Mouse (Mus musculus): ENCODE data around the gene Nop10. TPM values are rescaled to one million over a fixed set of nuclear protein-coding genes. Genes with fewer than 3 reads are reported as not detected.

Gene Nop10
- polyA plus RNA-seq (2017; shearing (Covaris generic)) = 100 to 1,000 TPM; 152 to 243 (median 201) TPM

DNA sequence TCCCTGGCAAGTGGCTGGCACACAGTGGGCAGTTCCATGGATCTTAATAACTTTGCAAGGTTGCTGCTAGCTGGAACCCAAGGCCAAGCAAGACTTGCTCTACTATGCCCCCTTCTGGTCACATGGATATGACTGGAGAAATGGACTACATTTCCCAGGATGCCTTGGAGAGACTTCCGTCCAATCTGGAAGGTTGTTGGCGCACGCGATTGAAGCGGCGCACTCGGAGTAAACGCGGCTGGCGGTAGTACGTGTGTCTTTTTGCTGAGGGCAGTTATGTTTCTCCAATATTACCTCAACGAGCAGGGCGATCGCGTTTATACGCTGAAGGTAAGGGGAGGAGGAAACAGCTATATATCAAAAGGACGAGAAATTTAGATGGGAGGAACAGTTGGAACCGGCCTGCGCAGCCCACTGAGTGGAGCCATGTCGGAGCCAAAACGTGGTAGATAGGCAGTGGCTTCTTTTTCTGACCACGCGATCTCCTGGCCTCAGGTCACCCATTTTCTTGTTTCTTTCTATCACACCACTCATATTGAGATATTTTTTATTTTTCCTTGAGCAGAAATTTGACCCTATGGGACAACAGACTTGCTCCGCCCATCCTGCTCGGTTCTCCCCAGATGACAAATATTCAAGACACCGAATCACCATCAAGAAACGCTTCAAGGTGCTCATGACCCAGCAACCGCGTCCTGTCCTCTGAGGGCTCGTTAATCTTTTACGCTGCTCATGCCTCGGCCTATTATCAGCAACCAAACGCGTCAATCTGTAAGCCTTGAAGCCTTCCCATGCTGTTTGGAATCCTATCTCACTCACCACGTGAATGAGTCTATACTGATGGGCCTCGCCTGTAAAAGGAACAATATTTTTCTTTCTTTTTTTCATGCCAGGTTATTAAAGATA lies at the start of gene Nop10:
TSS of gene Nop10 (plus strand) at position 179 of the 906 bp plus-strand sequence.
- peak; percentile 67 for ATAC-seq

DNA sequence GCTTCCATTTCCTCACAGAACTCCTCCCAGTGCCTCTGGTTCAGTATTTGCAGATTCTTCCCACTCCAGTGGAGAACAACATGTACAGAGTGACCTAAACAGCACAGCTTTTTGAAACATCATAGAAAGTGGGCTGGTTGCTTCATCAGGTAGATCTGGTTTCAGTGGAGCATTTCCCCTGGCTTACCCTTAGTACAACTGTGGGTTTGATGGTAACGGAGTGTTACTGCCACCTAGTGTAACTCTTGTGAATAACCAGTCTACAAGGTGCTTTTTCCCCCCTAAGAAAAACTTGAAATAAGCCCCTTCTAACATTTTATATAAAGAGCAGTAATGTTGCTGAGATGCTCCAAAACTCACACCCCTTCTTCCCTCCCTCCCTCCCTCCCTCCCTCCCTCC lies 45.7 kb upstream of the Nop10 start:
- ATAC-seq = peak; percentile 86

DNA sequence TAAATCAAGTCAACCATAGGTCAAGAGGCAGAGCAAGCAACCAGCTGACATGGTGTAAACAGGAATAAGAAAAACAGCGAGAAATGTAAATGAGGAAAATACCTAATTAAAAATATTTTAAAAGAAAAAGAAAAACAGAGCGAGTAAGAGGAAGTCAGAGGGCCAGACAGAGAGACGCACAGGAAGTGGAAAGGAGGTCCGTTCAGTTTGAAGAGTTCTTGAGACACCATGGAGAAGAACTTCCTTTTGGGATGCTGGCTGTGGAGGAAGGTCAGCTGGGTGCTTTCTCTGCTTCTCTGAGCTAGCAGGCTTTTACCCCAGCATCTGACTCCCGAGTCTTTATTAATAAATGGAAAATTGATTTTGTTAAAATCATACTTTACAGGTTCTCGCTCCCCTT lies 44.1 kb upstream of the Nop10 start:
- ATAC-seq = no peak

DNA sequence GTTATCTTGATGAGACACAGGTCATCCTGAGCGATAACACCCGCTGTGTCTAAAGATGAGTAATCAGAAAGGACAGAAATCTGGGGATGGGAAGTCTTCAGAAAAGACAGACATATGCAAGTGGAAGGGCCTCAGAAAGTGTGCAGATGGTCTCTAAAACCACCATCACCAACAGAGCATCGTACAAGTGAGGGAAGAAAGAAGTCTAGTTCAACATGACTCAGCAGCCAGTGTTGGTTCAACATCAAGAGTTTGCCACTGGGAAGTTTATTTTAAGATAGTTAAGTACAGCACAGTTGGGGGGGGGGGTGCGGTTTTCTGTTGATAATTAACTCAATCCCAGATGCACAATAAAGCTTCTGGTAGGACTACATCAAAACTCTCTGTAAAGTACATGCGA lies 40.8 kb upstream of the Nop10 start:
- no peak for ATAC-seq

DNA sequence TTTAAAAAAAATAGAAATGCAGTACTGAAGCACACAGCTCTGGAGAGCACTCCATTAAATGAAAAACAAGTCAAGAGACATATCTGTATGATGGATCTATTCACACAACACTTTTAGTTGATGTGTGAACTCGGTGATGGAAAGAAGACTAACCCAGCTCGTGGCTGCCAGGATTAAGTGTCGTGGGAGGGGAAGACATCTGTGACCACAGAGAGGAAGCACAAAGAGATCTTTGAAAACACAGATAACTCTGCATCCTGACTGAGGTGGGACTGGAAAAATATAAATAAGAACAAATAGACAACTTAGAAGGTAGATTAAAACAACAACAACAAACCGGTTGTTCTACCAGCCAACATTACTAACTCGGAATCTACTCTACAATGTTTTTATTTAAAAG lies 39.1 kb upstream of the Nop10 start:
- peak; percentile 92 for ATAC-seq

DNA sequence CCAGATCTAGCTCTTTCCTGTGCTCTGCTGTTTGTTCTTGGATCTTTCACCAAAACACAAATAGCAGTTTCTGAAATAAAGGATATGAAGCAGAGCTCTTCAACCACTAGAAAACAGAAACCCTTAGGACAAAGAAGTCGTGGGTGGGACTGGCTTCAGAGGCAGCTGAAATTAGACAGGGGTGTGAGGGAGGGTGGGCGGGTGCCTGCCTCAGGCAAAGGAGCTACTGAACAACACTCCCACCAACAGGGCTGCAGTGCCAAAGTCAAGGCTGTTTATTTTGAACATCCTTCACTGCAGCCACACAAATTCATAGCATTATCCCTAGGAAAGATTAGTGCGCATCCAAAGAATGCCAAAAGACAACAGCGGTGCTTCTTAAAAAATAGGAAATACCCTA lies 37.4 kb upstream of the Nop10 start:
- ATAC-seq = no peak

DNA sequence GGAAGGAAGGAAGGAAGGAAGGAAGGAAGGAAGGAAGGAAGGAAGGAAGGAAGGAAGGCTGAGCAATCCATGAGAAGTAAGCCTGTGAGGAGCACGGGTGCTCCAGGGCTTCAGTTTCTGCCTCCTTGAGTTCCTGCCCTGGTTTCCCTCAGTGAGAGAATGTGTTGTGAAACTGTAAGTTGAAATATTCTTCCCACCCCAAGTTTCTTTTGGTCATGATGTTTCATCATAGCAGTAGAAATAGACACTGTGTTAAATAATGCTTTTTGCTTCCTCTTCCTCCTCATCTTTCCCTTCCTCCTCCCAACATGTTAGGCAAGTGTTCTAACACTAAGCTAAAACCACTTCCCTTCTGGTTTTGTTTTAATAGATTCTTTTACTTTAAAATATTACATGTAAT lies 29.1 kb upstream of the Nop10 start:
- ATAC-seq = no peak

DNA sequence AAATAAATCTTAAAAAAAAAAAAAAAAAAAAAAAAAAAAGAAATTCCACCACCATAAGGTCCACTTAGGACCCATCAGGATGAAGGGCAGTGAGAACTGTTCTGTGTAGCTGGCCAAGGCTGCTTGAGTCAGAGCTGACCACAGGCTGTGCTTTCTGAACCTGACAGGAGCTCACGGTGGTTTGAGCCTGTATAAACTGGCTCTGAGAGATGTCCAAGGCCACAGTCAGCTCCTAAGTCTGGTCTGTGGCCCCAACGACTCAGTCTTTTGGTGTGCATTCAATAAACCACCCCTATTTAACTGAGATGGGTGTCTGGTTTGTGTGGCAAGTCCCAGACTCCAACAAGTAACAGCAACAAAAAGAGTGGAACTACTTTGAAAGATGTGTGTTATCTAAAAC lies 25.1 kb upstream of the Nop10 start:
- no peak for ATAC-seq

DNA sequence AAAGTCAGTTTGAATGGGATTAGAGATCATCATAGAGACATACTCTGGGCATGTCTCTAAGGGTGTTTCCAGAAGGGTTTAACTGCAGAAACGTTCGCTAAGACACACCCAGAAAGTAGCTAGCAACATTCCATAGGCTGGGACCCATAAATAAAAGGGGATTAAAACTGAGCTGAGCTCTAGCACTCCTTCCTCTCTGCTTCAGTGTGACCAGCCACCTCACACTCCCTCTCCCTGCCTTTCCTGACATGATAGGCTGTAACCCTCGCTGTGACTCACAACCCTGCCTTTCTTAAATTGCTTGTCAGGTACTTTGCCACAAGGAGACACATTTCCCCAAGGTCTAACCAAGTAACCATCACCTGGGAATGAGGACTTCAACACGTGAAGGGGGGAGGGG lies 23.7 kb upstream of the Nop10 start:
- no peak for ATAC-seq

DNA sequence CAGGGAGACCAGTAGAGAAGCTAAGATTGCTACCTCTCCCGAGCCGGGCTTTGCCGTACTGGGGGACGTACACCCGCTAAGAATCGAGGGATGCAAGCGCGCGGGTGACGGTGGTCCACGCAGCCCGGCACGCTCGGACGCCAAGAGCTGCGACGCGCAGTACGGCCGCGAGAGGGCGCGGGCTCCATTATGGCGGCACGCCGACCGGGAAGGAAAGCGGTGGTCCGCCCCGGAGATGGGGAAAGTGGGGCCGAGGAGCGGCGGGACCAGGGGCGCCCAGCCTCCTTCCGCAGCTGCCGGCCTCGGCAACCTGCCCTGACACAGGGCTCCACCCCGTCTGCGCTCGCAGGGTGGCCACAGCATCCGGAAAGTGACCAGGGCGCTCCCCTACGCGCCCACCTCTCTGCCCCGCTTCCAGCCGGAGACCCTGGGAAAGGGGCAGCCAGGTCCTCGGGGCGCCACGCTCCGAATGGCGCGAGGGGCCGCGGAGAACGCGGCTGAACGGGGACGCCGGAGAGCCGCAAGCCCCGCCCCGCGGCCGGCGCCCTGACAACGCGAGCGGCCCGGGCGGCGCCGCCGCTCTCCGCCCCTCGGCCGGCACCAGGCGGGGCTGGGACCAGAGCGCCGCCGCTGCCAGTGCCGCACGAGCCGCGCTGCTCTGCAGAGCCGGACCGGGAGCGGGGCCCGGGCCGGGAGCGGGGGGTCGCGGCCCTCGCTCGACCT lies 22.4 kb upstream of the Nop10 start, which contains the start of gene Lpcat4:
TSS of gene Lpcat4 (plus strand) at position 257 of the 723 bp plus-strand sequence.
- peak; percentile 78 for ATAC-seq

DNA sequence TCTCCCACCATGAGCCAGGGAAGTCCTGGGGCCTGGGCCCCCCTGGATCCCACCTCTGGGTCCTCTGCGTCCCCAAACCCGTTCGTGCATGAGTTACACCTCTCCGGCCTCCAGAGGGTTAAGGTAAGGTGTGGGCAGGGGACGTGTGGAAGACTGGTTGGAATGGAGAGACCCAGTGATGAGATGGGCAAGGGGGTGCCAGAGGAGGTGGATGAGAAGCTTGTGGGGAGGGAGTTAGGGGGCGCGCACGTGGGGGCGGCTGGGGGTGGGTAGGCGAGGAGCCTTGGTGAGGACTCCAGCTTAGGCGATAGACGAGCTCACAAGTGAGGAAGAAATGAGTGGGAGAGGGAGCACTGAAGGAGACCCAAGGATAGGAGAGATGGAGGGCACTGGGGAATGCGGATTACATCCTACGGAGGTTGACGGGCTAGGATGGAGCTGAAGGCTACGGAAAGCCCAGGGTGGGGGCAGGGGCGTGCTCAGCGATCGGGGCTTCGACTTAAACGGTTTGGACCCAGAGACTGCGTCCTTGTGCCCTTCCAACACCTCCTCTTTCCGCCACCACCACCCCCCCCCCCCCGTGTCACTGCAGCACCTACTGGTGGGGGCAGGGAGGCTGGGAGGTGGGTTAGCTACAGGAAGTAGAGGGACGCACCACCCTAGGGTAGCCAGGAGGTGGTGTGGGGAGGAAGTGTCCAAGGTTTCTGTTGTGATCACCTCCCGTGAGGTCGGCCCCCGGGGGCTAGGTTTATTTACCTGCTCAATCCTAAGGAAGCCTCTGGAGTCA lies 21.6 kb upstream of the Nop10 start:
- peak; percentile 53 for ATAC-seq

DNA sequence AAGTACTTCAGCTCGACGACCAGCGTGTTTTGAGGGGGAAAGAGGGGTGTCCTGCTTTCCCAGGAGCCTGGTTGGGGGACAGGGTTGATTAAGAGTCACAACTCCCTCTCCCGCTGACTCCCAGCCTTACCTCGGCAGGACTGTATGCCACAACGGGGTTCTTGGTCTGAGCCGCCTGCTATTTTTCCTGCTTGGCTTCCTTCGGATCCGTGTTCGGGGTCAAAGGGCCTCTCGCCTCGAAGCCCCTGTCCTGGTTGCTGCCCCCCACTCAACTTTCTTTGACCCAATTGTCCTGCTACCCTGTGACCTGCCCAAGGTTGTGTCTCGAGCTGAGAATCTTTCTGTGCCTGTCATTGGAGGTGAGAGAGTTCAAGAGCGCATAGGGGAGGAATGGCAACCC lies 19.9 kb upstream of the Nop10 start:
- no peak for ATAC-seq

DNA sequence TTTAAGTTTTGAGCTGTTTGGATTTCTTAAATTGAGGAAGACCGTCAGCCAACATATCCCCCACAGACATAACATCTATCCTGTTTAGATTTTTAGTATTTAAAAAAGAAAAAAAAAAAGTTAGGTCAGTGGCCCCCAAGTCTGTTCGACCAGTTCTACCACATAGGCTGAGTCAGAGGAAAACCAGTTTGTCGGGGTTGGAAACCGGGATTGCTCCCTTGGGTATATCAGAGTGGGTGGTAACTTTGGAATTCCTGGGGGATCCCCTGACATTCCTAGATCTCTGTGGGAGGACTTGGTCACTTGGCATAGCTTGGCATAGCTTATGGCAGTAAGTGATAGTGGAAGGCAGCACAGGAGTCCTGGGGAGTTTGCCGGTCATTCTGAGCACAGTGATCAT lies 16.4 kb upstream of the Nop10 start:
- no peak for ATAC-seq

DNA sequence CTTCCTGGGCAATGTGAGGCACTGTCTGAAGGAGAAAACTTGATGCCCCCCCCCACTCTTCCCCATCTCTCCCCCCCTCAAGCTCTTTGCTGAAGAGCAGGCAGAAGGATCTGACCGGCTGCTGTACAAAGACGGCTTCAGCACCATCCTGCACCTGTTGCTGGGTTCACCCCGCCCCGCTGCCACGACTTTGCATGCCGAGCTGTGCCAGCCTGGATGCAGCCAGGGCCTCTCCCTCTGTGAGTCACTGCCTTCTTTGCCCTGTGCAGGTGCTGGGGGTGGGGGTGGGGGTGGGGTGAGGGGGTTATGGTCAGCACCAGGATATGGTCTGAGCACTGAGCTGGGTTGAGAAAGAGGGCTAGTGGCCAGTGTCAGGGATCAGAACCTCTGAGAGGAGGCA lies 15.5 kb upstream of the Nop10 start:
- ATAC-seq = no peak

DNA sequence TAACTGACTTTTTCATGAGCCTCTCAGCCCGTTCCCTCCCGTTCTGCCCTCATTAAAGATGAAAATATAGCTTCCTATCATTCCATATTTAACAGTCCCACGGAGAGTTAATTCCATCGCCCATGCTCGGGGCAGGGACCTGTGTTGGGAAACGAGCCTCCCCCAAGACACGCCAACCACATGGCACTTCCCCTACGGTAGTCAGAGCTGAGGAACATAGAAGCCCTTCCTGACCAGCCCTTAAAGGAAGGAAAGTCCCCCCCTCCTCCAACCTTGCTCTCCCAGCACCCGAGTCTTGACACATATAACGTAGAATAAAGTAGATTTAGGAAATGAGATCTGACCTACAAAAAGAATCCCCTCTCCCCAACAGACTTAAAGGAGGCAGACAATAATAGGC lies 14.4 kb upstream of the Nop10 start:
- no peak for ATAC-seq

DNA sequence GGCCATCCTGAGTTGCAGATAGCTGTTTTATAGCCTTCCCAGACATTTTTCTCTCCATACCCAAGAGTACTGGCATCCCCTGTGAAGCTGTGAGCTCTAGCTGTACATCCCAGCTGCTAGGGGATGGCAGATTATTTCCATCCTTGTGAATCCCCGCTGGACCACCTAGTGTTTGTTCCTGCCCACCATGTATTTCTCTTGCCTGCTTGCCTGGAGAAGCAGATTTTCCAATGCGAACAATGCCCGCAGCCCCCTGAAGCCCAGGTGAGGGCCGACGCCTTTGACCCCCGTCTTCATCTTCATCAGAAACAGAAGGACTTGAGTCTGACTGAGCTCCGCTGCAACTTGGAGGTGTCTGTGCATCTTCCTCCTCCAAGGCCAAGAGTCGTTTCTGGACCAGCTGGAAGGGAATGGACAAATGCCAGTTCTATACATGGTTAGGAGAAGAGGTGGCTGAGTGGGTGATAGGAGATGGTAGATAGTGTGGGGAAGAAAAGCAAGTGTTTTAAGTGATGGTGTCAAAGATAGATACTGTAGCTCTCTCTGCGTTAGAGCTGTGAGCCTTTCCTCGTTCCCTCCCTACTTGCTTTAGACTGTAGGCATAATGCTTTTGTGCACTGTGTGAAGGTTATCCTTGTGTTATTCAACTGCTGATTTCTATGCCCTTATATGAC lies 11.8 kb upstream of the Nop10 start:
- no peak for ATAC-seq

DNA sequence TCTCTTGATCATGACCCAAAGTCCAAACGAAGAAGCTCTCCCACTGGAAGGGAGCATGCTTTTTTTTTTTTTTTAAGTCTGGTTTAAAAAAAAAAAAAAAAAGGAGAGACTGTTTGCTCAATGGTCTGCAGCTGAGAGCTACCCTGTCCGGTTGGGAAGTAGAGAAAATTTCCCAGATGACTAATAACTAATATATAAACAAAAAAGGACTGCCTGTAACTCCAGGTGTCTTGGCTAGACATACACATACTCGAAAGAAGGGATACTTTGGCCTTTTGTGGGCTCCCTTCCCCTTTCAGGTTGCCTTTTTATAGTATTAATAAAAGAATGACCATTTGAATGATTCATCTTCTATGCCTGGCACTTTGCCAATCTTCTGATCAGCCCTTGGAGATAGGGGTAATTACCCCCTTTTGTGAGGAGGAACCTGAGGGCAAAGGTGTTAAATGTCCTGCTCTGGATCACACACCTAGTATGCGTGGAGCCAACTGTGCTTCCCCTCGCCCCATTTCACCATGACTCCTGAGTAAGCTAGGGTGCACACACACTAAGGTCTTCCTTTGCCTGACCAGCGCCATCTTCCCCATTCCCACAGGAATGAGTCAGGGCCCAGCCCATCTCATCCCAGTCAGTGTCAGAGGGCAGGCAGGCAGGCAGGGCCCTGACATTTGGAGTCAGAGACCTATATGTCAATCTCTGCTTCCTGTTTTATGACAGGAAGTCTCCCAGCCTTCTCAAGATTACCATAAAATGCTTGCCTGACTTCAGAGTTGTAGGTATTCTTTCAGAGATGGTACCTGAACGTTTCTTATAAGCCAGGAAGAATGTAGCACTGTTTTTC lies 6.8 kb upstream of the Nop10 start:
- ATAC-seq = peak; percentile 76

DNA sequence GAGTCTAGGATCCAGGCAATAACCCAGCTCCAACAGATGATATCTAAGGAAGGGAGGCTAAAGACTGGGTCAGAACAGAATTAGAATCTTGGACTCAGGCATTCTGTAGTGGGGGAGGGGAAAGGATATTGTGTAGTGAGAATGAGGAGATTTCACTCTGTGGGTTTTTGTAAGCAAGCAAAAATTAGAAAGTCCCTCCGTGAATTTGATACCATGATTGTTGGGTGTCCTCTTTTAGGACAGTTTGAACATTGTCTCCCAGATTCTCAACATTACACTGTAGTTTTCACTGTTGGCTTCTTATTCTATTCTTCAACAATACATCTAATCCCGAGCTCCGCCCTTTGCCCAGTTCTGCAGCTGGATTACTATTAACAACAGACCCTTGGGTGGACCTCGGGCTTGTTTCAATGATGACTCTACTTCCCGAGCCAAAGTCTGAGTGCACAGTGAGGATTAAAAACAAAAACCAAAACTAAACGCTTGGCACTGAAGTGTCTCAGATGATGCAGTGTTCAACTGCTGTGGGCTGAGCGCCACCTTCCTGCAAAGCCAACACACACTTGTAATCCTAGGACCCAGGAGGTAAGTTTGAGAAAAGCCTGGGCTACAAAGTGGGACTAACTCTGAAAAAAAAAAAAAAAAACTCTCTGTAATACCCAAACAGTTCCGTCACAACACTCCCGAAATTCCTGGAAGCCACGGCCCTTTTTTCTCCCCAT lies 2.3 kb upstream of the Nop10 start, which contains the start of gene Nutm1:
TSS of gene Nutm1 (minus strand) at position 51 of the 722 bp plus-strand sequence.
- no peak for ATAC-seq

DNA sequence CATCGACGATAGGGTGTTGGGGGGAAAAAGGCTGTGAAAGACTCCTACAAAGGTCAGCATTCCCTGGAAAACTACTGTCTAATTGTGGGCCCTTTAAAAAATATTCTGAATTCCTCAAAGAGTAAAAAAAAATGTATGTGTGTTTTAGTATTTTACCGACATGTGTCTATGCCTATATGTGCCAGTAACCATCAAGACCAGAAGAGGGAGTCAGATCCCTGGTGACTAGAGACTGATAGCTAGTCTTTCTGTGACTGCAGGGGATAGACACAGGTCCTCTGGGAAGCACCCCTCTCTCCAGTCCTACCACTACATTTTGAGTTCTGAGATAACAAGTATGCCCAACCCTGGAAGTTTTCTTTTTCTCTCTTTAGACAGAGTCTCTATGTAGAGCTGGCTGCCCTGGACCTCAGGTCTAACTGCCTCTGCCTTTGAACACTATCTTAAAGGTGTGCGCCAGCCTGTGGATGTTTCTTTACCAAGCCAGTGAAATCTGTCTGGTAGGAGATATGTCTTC lies 1.1 kb downstream of the Nop10 start:
- no peak for ATAC-seq

DNA sequence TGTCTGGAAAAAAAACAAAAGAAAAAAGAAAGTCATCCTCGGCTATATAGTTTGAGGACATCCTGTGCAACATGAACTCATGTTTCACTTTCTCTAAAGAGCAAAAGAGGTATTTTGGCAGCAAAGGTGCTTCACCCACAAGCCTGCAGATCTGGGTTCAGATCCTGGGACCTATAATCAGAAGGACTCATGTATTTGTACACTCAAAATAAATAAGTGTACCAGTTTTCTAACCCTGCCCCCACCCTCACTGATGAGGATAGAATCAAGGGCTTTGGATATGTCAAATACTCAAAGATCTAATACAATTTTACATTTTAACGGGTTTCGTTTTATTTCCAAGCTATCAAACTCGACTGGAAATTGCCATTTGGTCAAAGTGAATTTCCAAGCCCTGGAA lies 2.6 kb downstream of the Nop10 start:
- ATAC-seq = no peak

Data from inflammation-experienced regulatory T-cells, adult 6 months (primary cell).